Mouse (Mus musculus): ENCODE measurements at regions not wholly inside any gene's neighbourhood (a gene's known extent, or its start where the extent isn't known, plus 50 kb on each side); places are given as distances from the start of the nearest gene placed in this dataset.
"Not testable (repeated sequence)": the region's sequence is repeated elsewhere in the genome, so short reads cannot be mapped to it uniquely, and the experiment has no call there.

DNA sequence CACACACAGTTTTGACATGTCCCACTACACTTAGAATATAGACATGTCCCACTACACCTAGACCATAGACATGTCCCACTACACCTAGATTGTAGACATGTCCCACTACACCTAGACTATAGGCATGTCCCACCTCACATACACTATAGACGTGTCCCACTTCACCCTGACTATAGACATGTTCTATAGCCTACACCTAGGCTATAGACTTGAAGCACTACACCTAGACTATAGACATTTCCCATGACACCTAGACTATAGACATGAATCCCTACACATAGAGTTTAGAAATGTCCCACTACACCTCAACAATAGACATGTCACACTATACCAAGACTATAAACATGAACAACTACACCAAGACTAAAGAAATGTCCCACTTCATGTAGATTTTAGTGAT is 2580.9 kb downstream of the Gm37988 start:
- no peak for DNase-seq

DNA sequence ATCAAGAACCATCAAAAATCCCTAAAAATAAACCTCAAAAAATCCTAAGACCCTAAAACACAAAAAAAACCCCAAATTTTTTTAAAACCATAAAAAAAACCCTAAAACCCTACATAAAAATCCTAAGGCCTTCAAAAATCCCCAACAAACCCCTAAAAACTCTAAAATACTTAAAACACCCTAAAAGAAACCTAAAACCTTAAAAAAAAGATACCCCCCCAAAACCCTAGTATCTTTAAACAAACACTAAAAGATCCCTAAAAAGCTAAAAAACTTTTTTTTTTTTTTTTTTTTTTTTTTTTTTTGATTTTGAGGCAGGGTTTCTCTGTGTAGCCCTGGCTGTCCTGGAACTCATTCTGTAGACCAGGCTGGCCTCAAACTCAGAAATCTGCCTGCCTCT is 2585.8 kb downstream of the Gm37988 start:
- DNase-seq = no peak

DNA sequence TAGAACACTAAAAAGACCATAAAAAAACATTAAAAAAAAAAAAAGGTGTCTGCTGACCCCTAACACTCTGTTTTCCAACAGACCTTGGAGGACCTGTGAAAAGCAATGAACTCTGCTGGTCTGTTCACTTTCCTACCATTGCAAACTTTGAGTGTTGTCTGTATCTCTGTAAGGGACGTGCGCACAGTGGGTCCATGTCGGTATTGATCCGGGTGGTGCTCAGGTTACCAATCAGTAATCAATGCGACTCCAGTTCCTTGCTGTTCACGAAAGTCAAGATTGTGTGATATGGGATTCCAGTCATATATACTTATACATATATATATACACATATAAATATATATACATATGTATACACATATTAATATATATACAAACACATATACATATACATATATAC is 2586.5 kb downstream of the Gm37988 start:
- DNase-seq = no peak

DNA sequence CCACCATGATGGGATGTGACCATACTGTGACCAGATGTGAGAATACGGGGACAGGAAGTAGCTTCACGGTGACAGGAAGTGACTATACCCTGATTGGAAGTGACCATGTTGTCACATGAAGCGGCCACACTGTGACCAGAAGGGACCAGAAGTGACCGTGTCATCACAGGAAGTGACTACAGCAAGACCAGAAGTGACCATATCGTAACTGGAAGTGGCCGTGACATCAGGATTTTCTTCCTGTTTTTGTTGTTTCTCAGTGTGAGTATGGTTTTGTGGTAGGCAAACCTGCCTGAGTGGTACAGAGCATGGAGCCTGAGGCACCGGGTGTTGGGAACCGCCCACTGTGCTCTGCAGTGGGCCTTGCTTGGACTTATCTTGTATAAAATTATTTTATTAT is 2587.8 kb downstream of the Gm37988 start:
- peak in 1 of 2 experiments; percentile 4 for DNase-seq

DNA sequence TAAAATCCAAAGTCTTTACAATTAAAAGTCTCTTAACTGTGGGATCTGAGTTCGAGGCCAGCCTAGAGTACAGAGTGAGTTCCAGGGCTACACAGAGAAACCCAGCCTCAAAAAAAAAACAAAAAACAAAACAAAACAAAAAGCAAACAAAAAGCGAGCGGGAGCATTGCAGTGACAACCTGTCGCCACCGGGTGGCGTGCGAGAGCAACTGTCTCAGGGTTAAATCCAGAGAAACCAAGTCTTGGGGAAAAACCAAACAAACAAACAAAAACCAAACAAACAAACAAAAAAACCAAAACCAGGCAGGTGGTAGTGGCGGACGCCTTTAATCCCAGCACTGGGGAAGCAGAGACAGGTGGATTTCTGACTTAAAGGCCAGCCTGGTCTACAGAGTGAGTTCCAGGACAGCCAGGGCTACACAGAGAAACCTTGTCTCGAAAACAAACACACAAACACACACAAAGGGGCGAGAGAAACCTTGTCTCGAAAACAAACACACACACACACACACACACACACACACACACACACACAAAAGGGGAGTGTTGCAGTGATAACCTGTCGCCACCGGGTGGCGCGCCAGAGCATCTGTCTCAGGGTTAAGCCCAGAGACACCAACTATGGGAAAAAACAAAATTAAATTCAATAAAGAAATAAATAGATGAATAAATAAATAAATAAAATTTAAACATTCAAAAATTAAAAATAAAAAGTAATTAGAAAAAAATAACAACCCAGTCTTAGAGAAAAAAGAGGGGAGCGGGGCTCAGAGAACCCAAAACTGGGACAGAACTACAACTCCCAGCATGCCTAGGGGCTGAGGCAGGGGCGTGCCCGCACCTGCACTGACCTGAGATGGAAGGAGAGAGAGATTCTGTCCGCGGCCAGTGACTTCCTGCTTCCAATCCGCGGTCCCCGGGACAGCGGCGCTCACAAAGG is 2589.4 kb downstream of the Gm37988 start:
- peak; percentile 45 to 82 for DNase-seq

DNA sequence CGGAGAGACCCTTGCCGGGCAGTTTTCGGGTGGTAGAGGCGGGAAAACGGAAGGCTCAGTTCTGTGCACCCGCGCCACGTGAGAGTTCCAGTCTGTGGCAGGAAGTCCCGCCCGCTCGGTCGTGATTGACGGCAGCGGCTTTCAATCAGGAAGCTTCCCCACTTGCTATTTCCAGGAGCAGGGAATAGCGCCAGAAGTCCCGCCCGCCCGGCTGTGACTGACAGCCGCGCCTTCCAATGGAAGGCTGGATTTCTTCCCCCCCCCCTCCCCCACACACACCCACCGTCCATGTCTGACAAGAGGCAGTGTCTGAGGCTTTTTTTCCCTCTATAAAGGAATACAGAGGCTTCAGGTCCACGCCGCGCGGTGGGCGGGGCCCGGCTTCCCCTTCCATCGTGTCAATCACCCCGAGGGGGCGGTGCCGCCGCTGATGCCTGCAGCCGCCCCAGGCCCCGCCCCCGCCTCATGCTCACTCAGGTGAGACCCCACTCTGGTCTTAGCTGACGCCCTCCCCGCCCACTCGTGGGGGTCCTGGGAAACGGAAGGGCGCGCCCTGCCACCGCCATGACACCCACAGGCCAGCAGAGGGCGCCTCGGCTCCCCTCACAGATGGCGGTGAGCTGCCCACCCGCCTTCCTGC is 2590.2 kb downstream of the Gm37988 start:
- peak; percentile 99 to 100 for DNase-seq

DNA sequence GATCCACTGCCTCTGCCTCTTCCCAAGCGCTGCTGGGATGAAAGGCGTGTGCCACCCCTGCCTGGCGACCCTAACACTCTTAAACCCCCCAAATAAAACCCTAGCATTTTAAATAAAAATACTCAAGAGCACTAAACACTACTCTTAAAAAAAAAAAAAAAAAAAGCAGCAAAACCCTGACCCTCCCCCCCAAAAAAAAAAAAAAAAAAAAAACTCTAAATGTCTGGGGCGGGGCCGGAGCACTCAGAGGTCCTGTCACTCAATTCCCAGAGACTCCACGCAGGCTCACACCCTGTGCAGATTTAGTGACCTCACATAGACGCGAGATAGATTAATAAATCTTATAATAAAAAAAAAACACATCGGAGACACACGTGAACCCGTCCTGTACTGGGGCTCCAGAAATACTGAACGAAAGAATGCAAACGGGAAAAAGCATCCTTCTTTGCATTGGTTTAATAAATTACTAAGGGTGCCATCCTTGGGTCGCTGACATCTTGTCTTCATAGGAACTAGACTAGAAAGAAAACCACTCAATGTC is 2591.1 kb downstream of the Gm37988 start:
- peak in 1 of 2 experiments; percentile 9 for DNase-seq

DNA sequence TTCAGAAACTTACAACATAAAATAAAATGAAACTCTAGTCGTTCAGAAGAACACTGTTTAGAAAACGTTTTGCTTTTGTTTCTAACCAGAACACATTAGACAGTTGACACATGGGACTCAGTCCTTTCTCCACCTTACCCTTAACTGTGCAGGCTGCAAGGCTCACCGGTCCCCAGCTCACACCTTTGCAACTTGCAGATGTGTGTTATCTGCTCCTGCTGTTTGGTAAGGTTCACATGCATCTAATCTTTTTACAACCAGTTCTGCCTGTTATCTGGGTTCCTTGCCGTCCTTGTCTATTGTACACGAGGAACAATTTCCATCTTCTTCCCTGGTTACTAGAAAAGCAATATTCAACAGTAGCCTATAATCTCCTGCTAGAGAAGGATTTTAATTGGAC is 2598.0 kb downstream of the Gm37988 start:
- not testable (repeated sequence) for DNase-seq

DNA sequence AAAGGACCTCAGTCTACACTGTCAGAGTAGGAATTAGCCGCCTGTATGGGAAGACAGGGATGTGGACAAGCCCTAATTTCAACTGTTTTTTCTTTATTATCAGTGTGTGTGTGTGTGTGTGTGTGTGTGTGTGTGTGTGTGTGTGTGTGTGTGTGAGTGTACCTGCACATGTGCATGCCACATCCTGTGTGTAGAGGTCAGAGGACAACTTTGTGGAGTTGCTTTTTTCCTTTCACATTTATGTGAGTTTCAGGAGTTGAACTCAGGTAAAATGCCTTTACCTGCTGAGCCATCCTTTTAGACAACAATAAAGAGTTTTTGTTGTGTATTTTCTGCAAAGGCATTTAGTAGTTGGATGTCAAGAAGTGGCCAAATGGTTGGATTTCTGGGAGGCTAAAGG is 2606.8 kb downstream of the Gm37988 start:
- no peak for DNase-seq

DNA sequence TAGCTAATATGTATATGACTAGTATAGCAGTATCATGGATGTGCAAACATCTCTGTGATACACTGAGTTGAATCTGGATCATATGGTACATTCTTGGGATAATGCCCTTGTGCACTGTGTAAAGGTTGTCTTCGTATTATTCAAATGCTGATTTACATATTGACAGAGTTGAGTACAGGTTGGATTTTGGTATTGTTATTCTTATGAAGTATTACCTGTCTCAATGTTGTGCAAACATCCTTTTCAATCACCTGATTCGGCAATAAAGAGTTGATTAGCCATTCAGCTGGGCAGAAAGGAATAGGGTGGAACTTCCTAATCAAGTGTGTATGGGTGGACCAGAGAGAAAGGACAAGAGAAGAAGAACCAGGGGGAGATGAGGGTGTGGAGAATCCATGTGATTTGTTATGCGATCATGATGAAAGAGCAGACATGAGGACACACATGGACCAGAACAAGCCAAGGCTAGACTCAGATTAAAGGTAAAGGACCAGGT is 2644.0 kb downstream of the Gm37988 start:
- no peak for DNase-seq

DNA sequence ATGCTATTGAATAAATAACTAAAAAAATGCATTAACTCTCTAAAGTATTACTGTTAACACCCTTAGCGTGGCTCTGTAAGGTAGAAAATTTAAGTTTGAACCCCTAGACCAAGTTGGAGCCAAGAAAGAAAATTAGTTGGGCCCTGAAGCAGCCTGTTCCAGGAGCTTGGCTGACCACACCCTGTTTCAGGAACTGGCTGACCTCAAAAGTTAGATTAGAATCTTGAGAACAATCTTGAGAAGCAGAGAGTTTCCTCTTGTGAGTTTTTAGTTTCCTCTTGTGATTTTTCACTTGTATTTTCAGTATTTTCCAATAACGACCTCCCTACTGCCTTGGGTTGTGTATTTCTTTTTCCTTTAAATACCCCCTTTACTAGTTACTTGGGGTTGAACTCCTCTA is 2647.2 kb downstream of the Gm37988 start:
- no peak for DNase-seq

DNA sequence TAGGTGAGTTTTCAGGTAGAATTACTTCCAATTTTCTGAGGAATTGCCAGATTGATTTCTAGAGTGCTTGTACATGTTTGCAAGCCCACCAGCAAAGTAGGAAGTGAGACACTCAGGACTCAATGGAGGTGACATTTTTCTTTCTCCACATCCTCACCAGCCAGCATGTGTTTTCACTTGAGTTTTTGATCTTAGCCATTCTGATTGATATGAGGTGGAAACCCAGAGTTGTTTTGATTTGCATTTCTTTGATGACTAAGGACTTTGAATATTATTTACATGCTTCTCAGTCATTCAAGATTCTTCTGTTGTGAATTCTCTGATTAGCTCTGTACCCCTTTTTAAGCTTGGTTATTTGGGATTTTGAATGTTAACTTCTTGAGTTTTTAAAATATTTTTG is 2650.2 kb downstream of the Gm37988 start:
- no peak for DNase-seq

DNA sequence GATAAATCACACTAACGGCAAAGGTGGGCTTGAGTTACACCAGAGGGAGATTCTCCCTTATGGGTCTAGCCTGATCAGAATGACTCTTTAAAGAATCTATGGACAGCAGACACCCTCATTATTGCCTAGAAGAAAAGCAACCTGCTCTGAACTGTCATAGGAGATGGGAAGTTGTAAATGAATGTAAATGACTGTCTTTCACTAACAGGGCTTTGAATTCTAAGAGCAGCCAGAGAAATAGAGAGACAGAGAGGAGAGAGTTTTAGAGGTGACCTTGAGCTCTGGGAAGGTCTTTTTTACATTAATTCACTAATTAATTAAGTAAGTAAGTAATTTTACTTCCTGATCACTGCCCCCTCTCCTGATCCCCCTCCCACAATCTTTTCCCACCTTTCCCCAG is 2686.4 kb downstream of the Gm37988 start:
- DNase-seq = no peak

DNA sequence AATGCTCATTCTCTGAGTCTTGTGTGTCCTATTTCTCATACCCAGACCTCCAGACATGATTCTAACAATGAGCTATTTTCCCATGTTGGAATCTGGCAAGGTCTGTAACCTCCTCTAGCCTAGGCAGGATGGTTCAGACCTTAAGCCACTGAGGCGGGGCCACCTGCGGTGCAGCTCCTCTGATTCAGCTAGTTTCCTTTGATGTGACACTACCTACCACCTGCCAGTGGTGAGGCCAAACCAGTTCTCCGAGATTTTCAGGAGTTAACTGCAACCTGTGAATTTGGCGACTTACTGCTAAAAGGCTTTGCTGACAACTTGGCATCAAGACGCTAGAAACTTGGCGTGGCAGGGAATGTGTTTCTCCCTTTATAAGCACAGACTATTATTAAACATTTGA is 2691.3 kb downstream of the Gm37988 start:
- DNase-seq = no peak

DNA sequence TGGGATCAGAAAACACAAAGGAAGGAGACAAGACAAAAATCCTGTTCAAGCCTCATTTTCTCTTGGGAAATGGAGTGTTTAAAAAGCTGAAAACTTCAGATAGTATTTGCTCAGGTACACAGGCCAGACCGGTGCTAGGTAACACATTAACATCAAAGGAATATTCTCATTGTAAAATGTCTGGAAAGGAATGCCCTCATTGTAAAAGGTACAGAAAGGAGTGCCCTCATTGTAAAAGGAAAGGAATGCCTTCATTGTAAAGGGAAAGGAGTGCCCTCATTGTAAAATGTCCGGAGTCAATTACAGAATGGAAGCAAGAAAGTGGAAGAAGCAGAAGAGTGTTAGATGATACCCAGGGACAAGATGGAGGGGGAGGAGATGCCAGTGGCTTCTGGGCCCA is 2694.7 kb downstream of the Gm37988 start:
- DNase-seq = no peak

DNA sequence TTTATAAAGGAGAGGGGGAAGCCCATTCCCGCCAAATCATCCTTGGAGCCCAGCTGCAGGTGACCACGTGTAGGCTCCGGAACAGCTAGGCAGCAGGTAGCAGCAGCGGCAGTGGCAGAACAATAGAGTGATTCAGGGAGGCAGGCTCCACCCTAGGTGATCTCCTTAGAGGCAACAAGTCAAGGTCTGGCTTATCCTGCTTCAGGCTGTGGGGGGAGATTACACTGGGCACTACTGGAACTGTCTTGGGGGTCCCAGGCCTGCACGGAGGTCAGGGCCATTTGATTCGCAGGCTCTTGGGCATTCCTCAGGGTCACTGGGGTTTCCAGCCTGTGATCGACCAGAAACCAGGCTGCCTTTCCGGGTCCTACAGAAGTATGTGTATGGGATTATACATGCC is 2711.1 kb downstream of the Gm37988 start:
- DNase-seq = no peak

DNA sequence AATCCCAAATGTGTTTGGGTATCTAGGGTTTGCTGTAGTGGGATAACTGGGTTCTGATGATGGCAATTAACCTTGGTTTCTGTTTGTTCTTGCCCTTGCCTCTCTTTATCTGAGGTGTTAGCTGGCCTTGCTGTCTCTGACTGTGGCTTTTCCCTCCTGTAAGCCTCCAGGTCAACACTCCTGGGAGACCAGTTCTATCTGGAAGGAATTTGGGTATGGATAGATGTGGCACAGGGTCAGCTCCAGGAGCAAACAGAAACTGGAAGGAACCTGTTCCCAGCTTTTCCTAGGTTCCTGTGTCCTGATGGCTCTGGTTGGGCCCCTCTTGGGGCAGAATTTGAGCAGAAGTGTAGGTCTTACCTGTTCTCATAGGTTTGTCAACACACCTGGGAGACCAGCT is 2725.8 kb downstream of the Gm37988 start:
- DNase-seq = no peak

DNA sequence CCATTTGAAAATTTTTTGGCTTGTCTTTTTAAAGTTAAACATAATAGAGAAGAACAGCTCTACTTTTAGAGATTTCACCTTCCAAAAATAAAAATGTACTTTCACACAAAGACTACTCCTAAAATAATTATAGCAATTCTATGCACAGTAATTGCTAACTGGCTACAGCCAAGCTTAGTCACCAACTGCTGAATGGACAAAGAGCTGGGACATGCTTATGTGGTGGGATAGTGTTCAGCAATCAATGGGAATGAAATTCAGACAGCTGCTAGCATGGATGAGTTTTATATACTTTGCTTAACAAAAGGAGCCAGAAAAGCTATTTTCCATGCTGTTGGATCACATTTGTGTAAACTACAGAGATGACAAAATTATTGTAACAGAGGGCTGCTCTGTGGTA is 2727.5 kb downstream of the Gm37988 start:
- DNase-seq = no peak

DNA sequence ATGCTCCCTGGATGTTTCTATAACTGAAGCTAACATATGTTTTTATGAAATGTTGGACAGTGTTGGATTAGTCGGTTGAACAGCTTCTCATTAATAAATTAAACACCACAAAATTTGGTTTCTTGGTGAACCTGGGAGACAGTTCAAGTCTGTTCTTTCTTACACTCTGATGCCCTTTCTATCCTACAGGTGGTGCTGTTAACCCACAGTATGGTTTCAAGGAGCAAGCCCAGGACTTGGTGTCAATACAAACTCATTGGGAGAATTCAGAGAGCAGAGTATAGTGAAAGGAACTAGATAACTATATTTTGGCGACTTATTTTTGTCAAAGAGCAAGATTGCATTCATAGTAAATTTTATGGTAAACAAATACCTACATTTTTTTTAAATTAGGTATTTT is 2735.8 kb downstream of the Gm37988 start:
- DNase-seq = no peak

DNA sequence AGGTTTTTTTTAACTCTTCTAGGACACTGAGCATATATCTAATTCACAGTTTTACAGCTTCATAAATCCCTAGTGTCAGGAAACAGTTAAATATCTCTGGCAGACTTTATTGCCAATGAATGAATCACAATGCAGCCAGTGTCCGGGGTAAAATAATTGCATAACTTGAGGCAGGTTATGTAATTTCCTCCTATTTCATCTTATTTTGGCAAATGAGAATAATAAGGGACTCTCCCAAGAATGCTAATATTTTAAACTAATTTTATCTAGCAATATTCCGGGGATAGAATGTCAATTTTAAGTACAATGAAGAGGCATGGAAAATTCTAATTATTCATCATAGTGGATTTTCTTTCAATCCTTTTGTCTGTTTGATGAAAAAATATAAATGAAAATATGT is 2740.6 kb downstream of the Gm37988 start:
- no peak for DNase-seq

DNA sequence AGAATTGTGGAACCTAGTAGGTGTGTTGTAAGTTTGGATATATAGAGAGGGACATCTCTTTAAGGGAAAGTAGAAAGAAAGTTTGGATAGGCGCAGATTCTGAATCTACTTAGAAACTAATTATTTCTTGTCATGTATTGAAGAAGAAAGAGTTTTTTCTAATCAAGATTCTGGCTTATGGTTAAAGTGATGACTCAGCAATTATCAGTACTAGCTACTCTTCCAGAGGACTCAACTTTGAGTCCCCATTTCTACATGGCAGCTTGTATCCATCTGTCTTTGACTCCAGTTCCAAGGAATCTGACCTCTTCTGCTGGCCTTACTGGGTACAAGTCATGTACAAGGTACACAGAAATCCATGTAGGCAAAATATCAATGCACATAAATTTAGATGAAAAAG is 2767.1 kb downstream of the Gm37988 start:
- no peak for DNase-seq

DNA sequence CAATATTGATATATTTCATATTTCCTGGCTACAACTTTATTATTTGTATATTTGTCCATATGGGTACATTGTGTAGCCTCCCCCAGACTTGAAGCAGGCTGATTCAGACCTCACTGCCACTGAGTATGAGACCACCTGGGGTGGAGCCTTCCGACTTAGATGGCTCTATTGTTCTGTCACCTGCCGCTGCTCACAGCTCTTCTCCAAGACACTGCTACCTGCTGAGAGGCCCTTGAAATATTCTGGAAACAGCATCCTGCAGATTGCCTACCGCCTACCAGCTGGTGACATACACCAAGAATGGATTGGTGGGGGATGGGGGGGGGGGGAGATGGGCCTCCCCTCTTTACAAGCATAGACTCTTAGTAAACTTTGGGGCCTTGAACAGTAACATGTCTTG is 2778.7 kb downstream of the Gm37988 start:
- no peak for DNase-seq

DNA sequence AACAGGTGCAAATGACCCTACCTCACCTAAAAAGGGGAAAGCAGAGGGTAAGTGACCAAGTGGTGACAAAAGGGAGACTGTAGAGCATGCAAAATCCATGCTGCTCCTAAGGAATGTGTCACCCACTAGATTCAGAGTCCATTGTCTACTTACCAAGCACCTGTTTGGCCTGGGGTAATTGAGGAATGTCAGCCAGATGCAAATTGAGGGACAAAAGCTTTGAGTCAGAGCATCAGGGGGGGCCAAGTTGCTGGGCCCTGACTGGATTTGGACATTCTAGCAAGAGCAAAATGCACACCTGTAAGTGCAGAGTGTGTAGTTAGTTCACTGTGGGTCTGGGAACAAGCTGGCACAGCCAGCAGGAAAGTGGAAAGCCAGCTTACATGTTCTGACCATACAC is 2783.6 kb downstream of the Gm37988 start:
- DNase-seq = no peak
